ENCODE assay signal across 21 mouse cellular contexts in the genomic region with DNA sequence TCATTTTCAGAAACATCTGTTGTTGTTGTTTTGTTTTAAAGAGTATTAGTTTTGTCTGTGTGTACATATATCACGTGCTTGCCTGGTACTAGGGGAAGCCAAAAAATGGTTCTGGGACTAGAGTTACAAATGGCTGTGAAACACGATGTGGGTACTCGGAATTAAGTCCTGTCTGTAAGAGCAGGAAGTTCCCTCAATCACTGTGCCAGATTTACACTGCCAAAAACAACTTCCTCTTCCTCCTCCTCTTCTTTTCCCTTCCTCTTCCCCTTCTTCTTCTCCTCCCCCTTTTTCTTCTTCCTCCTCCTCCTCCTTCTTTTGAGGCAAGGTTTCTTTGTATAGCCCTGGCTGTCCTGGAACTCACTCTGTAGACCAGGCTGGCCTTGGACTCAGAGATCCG.
"Had no signal": no experiment of that assay in that cellular context is flagged by ENCODE, and none has a peak within 500 bp of the region (broad histone marks: within the 10 kb centered on the region; RNA-seq: fewer than 3 reads in every experiment).

No protein-coding gene starts in this region.

- DNase-seq: kidney, adult 11 months; kidney, adult 8-10 months; kidney, postnatal 14 days; kidney, postnatal 4 days; liver; lung, adult 2 months; lung, postnatal 14 days; lung, postnatal 4 days; thymus, adult 2 months; thymus, postnatal 14 days; thymus, postnatal 4 days had no signal

- H3K27me3 ChIP-seq: intestine, embryonic 15.5 days; limb, embryonic 13.5 days; liver, embryonic 15.5 days; midbrain, embryonic 12.5 days; midbrain, embryonic 15.5 days; neural tube, embryonic 13.5 days had no signal

- H3K4me1 ChIP-seq: limb, embryonic 10.5 days; limb, embryonic 13.5 days; midbrain, embryonic 12.5 days; midbrain, embryonic 15.5 days; neural tube, embryonic 13.5 days had no signal

- H3K9me3 ChIP-seq: intestine, embryonic 15.5 days; limb, embryonic 10.5 days; limb, embryonic 13.5 days; liver, embryonic 15.5 days; midbrain, embryonic 12.5 days; midbrain, embryonic 15.5 days; neural tube, embryonic 13.5 days had no signal

- ATAC-seq: intestine, embryonic 15.5 days; midbrain, embryonic 15.5 days had no signal

- H3K36me3 ChIP-seq: midbrain, embryonic 15.5 days had no signal

- H3K27ac ChIP-seq: intestine, embryonic 15.5 days; layer of hippocampus, adult 2 months; limb, embryonic 10.5 days; limb, embryonic 13.5 days; liver, embryonic 15.5 days; midbrain, embryonic 12.5 days; midbrain, embryonic 15.5 days; neural tube, embryonic 13.5 days; stomach, postnatal 0 days had no signal

- H3K4me2 ChIP-seq: intestine, embryonic 15.5 days; limb, embryonic 13.5 days; liver, embryonic 15.5 days; midbrain, embryonic 12.5 days; midbrain, embryonic 15.5 days; neural tube, embryonic 13.5 days had no signal

- H3K4me3 ChIP-seq: intestine, embryonic 15.5 days; layer of hippocampus, adult 2 months; limb, embryonic 10.5 days; limb, embryonic 13.5 days; liver, embryonic 15.5 days; midbrain, embryonic 12.5 days; midbrain, embryonic 15.5 days; myocyte; neural tube, embryonic 13.5 days had no signal

- H3K9ac ChIP-seq: intestine, embryonic 15.5 days; limb, embryonic 13.5 days; liver, embryonic 15.5 days; midbrain, embryonic 12.5 days; midbrain, embryonic 15.5 days; neural tube, embryonic 13.5 days had no signal
